Mouse (Mus musculus): ENCODE results near the gene Mettl6. TPM values are rescaled to one million over a fixed set of nuclear protein-coding genes. Genes with fewer than 3 reads are reported as not detected.
A peak's percentile ranks its signal among the peaks of the same experiment; 100 is the strongest.

Mettl6 gene
- total RNA-seq, 4 experiments from 2014 or later = 8.2 to 11.8 (median 10.6) TPM

GRCm38 (mm10) chr14:31433126-31433525 lies 61.7 kb downstream of the Mettl6 start:
- DNase-seq (ENCODE audit: low spot score) = no peak

- DNase-seq (ENCODE audit: low spot score) = no peak
Observed at GRCm38 (mm10) chr14:31432424-31432823, 62.4 kb downstream of the Mettl6 start.

GRCm38 (mm10) chr14:31431789-31432330 lies 63.0 kb downstream of the Mettl6 start:
- peak; percentile 70 for DNase-seq (ENCODE audit: low spot score)

GRCm38 (mm10) chr14:31429004-31429395 lies 65.8 kb downstream of the Mettl6 start:
- DNase-seq (ENCODE audit: low spot score) = no peak

- peak; percentile 84 for DNase-seq (ENCODE audit: low spot score)
Observed at GRCm38 (mm10) chr14:31428211-31429003, 66.4 kb downstream of the Mettl6 start.

Other genes with a start within 250 kb of the Mettl6 start
- 1 to 10 TPM; 3.2 to 5.2 (median 4.2) TPM for gene Phf7, start 243.7 kb downstream of the Mettl6 start, total RNA-seq (2022)
- 10 to 100 TPM; 42.1 to 46.9 (median 43.1) TPM for gene Bap1, start 243.6 kb downstream of the Mettl6 start, total RNA-seq (2022)
- under 1 TPM in 2 of 4 experiments, not detected in 2; 0.03 to 0.06 TPM for gene Dnah1, start 171.1 kb downstream of the Mettl6 start, total RNA-seq (2022)
- 10 to 100 TPM; 31.5 to 35.4 (median 32.6) TPM for gene Capn7, start 158.4 kb downstream of the Mettl6 start, total RNA-seq (2022)
- 10 to 100 TPM; 38.6 to 50.6 (median 50.1) TPM for gene Sh3bp5, start 59.0 kb downstream of the Mettl6 start, total RNA-seq (2022)
- 10 to 100 TPM; 10.4 to 15.2 (median 11.9) TPM for gene Eaf1, start 641 bp downstream of the Mettl6 start, total RNA-seq (2022)
- gene Colq, start 96.3 kb upstream of the Mettl6 start, total RNA-seq (2022) = 10 to 100 TPM in 2 of 4 experiments, 1 to 10 TPM in 2; 6.1 to 16.6 (median 11.6) TPM
- 1 to 10 TPM in 1 of 4 experiments, under 1 TPM in 2, not detected in 1; 0.46 to 1.1 (median 0.75) TPM for gene Gm49387, start 145.8 kb upstream of the Mettl6 start, total RNA-seq (2022)
- 10 to 100 TPM in 3 of 4 experiments, 1 to 10 TPM in 1; 9.4 to 10.5 (median 10.4) TPM for gene Btd, start 146.0 kb upstream of the Mettl6 start, total RNA-seq (2022)
- 10 to 100 TPM; 12.2 to 14.6 (median 14.0) TPM for gene Hacl1, start 146.2 kb upstream of the Mettl6 start, total RNA-seq (2022)